In genomic region chr16:50092318-50092717, GRCm38 (mm10) we compare ENCODE assay signal across 29 mouse cellular contexts.
"Had no signal": no experiment of that assay in that cellular context is flagged by ENCODE, and none has a peak within 500 bp of the region (broad histone marks: within the 10 kb centered on the region; RNA-seq: fewer than 3 reads in every experiment).

No protein-coding gene starts in this region.

- H3K27me3 ChIP-seq: limb, embryonic 12.5 days; limb, embryonic 13.5 days; limb, embryonic 15.5 days; liver, embryonic 12.5 days; liver, embryonic 13.5 days; liver, embryonic 15.5 days; megakaryocyte, embryonic 14.5 days; midbrain, embryonic 12.5 days; midbrain, embryonic 13.5 days; midbrain, embryonic 15.5 days; neural tube, embryonic 12.5 days; neural tube, embryonic 13.5 days had no signal

- H3K9me3 ChIP-seq: limb, embryonic 10.5 days; limb, embryonic 12.5 days; limb, embryonic 13.5 days; limb, embryonic 15.5 days; liver, embryonic 12.5 days; liver, embryonic 13.5 days; liver, embryonic 15.5 days; megakaryocyte, embryonic 14.5 days; midbrain, embryonic 10.5 days; midbrain, embryonic 12.5 days; midbrain, embryonic 13.5 days; midbrain, embryonic 15.5 days; neural tube, embryonic 12.5 days; neural tube, embryonic 13.5 days had no signal

- DNase-seq: layer of hippocampus, postnatal 36 days; left cerebral cortex, postnatal 4 days; liver; liver, embryonic 13.5 days; liver, postnatal 0 days; lung, adult 2 months; lung, postnatal 14 days; lung, postnatal 36 days; midbrain, embryonic 14.5 days had no signal

- H3K4me1 ChIP-seq: limb, embryonic 10.5 days; limb, embryonic 12.5 days; limb, embryonic 13.5 days; limb, embryonic 15.5 days; midbrain, embryonic 10.5 days; midbrain, embryonic 12.5 days; midbrain, embryonic 13.5 days; midbrain, embryonic 15.5 days; neural tube, embryonic 12.5 days; neural tube, embryonic 13.5 days had no signal

- H3K4me2 ChIP-seq: limb, embryonic 12.5 days; limb, embryonic 13.5 days; limb, embryonic 15.5 days; liver, embryonic 11.5 days; liver, embryonic 12.5 days; liver, embryonic 13.5 days; liver, embryonic 15.5 days; midbrain, embryonic 11.5 days; midbrain, embryonic 12.5 days; midbrain, embryonic 13.5 days; midbrain, embryonic 15.5 days; neural tube, embryonic 12.5 days; neural tube, embryonic 13.5 days had no signal

- ATAC-seq: liver, embryonic 12.5 days; liver, postnatal 0 days; midbrain, embryonic 13.5 days; midbrain, embryonic 15.5 days; midbrain, embryonic 16.5 days had no signal

- H3K27ac ChIP-seq: left cerebral cortex, adult 2 months; limb, embryonic 10.5 days; limb, embryonic 12.5 days; limb, embryonic 13.5 days; limb, embryonic 15.5 days; liver, embryonic 12.5 days; liver, embryonic 13.5 days; liver, embryonic 14.5 days; liver, embryonic 15.5 days; macrophage; midbrain, embryonic 10.5 days; midbrain, embryonic 12.5 days; midbrain, embryonic 13.5 days; midbrain, embryonic 15.5 days; neural tube, embryonic 12.5 days; neural tube, embryonic 13.5 days had no signal

- H3K4me3 ChIP-seq: left cerebral cortex, adult 2 months; limb, embryonic 10.5 days; limb, embryonic 12.5 days; limb, embryonic 13.5 days; limb, embryonic 15.5 days; liver, embryonic 12.5 days; liver, embryonic 13.5 days; liver, embryonic 15.5 days; megakaryocyte, embryonic 14.5 days; midbrain, embryonic 10.5 days; midbrain, embryonic 12.5 days; midbrain, embryonic 13.5 days; midbrain, embryonic 15.5 days; myocyte; neural tube, embryonic 12.5 days; neural tube, embryonic 13.5 days had no signal

- H3K9ac ChIP-seq: limb, embryonic 12.5 days; limb, embryonic 13.5 days; limb, embryonic 15.5 days; liver, embryonic 12.5 days; liver, embryonic 13.5 days; liver, embryonic 14.5 days; liver, embryonic 15.5 days; liver, postnatal 0 days; midbrain, embryonic 12.5 days; midbrain, embryonic 13.5 days; midbrain, embryonic 15.5 days; neural tube, embryonic 12.5 days; neural tube, embryonic 13.5 days had no signal

- H3K36me3 ChIP-seq: limb, embryonic 10.5 days; limb, embryonic 12.5 days; limb, embryonic 13.5 days; limb, embryonic 15.5 days; liver, embryonic 12.5 days; liver, embryonic 13.5 days; liver, embryonic 15.5 days; midbrain, embryonic 10.5 days; midbrain, embryonic 12.5 days; midbrain, embryonic 13.5 days; midbrain, embryonic 15.5 days; neural tube, embryonic 12.5 days; neural tube, embryonic 13.5 days had no signal
